Mouse (Mus musculus): ENCODE data around the gene Xaf1.

Gene Xaf1

GRCm38 (mm10) chr11:72301334-72301733, at the start of gene Xaf1:
Gene Xaf1 (plus strand): TSS chr11:72301629.
- DNase-seq (ENCODE audit: low spot score) = no peak

GRCm38 (mm10) chr11:72255629-72256028, 45.8 kb upstream of the Xaf1 start:
- no peak for DNase-seq (ENCODE audit: low spot score)

- no peak for DNase-seq (ENCODE audit: low spot score)
Measured at GRCm38 (mm10) chr11:72256441-72256840, 45.0 kb upstream of the Xaf1 start.

DNA sequence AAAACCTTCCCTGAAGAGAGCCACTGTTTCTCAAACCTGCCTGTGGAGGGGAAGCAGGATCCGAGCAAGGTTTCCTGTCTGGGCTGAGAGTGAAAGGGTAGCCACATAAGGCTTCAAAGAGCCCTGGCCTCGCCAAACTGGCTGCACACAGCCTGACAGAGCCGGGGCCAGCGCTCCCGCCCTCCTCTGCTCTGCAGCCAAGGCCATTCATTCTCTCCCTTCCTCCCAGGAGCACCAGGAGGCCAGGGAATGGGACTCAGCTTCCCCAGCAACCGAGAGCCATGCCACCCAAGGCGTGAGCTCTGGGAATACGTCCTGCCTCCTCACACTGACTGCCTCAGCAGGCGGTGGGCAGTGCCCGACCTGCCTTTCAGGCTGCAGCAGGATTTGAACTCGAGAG, 35.9 kb upstream of the Xaf1 start:
- DNase-seq (ENCODE audit: low spot score) = no peak

DNA sequence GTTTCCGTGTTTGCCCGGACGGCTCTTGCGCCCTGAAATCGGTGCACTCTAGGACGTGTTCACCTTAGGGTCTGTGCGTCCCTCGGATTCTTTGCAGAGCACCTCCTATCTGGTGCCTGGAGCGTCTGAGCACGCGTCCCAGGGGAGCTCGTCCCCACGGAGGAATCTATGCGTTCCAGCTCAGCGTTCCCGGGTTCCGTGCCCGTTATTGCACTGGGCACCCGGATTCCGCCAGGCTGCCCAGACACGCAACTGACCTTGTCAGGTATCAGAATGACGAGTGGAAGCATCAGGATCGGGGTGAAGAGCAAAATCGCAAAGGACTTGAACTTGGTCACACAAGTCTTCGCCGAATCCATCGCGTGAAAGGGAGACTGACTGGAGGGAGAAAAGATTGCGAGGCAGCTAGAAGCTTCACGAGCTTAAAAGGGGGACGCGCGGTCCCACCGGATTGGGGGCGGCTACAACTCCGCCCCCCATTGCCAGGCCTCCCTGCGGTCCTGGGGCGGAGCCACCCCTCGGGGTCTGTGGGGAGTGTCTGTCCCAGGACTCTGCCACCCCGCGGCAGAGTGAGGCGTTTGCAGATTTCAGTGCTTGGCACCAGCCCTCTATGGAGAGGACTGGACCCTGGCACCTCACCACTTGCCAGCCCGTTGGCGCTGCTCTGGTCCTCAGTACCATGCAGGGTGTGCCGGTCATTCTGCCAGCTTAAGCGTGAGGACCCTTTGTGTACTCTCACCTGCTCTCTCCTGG, 35.0 kb upstream of the Xaf1 start:
- DNase-seq (ENCODE audit: low spot score) = no peak

DNA sequence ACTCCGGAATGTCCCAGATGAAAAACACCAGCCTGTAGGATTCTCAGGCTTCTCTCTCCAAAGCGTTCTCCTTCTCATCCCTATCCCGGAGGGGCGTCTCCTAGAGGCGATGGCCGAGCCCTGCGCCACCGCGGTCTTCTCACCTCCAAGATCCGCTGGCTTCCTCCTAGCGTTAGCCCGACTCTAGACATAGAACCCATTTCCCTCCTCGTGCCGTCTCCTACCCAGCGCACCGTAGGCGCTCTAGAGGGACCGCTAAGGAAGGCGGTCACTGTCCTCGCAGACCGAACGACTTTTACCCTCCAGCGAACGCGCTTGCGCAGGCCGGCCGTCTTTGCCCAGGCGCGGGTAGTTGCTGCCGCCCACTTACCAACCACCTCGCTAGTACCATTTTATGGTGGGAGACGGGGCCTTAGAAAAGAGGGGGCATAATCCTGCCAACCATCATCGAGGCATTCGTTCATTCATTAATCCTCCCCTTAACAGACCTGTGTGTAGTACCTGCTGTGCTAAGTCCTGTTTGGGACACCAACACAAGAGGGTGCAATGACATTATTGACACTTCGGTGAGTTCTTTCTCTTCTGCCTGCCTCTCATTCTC, 34.4 kb upstream of the Xaf1 start, which contains the start of gene Slc13a5:
Gene Slc13a5 (minus strand): TSS at position 263 of the 601 bp plus-strand sequence.
- no peak for DNase-seq (ENCODE audit: low spot score)

GRCm38 (mm10) chr11:72271761-72272160, 29.7 kb upstream of the Xaf1 start:
- DNase-seq (ENCODE audit: low spot score) = no peak

DNA sequence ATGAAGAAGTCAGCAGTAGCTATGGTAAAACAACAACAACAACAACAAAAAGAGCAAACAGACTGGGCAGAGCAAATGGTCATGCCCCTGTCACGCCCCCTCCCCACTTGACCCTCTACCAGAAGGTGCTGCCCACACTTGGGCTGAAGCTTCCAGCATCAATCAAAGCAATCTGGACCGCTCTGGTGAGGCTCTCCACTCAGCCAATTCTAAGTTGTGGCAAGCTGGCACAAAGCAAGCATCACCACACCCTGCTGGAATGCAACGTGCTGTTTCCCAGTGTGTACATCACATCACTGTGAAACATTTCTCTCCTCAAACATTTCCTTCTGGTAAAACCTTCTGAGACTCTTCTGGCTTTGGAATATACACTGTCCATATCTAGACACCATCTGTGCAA, 28.1 kb upstream of the Xaf1 start:
- no peak for DNase-seq (ENCODE audit: low spot score)

GRCm38 (mm10) chr11:72281143-72281851, 20.1 kb upstream of the Xaf1 start:
- no peak for DNase-seq (ENCODE audit: low spot score)

- no peak for DNase-seq (ENCODE audit: low spot score)
Measured at GRCm38 (mm10) chr11:72281852-72282400, 19.5 kb upstream of the Xaf1 start.

- no peak for DNase-seq (ENCODE audit: low spot score)
Measured at GRCm38 (mm10) chr11:72283486-72284224, 17.8 kb upstream of the Xaf1 start.

DNA sequence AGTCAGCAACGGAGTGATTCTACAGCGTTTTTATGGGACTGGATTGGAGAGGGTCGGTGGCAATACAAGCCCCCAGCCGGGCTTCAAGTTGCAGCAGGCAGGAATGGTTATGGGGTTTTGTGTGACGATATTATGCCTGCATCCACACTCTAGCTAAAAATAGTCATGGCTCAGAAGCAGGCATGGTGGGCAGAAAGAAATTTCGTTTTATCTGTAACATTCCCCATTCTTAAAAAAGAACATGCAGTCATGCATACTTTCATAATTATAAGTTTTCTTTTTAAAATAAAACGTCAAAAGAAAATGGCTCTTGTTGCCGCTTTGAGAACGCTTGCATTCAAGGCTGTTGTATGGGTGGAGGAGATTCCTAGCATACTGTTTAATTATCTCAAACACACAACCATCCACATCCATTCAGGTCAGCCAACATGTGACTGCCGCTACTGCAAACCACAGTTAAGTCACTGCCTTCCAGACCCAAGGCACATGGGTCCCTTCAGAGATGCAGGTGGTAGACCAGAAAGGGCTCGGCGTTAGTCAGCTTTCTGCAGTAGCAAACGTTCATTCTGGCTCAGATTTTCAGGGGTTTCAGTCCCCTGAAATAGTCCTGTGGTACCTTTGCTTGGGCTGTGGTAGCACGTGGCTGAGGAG, 16.8 kb upstream of the Xaf1 start:
- no peak for DNase-seq (ENCODE audit: low spot score)

DNA sequence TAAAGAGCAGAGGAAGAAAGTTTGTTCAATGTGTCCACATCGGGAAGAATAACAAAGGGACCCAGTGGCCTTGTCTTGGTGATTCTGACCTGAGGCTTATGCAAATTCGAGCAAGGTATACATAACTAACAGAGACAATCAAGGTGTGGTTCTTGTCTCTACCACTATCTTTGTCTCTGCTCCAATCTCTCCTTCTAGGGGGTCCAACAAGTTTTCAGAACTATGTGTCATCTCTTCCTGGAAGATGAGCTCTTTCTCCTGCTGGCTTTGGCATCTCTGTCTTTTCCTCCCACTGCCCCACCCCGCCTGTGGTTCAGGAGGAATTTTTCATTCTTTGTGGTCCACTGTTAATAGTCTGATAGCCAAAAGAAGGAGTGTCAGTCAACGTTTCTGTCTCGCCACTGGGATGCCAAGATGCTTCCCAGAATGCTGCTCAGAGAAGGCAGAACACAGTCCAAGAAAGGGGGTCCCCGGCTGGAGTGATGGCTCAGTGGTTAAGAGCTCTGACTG, 15.4 kb upstream of the Xaf1 start:
- DNase-seq (ENCODE audit: low spot score) = no peak

DNA sequence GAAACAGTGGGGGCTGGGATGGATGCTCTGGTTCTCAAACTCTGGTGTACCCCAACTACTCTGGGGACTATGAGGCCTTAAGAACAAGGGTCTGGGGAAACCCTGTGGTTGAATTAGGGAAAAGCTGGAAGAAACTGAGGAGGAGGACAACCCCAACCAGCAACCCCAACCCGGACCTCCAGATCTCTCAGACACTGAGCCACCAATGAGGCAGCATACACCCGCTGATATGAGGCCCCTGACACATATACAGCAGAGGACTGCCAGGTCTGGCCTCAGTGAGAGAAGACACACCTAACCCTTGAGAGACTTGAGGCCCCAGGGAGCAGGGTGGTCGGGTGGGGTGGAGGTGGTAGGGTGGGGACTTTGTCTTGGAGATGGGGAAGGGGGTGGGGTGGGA, 14.8 kb upstream of the Xaf1 start:
- DNase-seq (ENCODE audit: low spot score) = no peak

DNA sequence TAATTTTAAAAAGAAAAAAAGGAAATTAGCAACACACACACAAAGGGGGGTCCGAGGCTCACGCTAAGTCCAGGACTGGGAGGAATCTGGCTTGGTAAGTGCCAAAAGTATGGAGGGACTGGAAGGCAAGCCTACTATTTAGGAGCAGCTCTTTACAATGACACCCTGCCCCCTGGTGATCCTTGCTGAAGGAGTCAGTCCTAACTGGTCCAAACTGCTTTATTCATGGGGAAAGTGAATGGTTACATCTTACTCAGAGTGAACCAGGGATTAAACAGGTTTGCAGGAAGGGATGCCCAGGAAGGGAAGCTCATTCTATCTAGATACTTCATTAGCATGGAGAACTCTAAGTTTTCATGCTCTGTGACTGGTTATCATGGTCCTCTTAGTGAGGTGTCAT, 14.3 kb upstream of the Xaf1 start:
- no peak for DNase-seq (ENCODE audit: low spot score)

DNA sequence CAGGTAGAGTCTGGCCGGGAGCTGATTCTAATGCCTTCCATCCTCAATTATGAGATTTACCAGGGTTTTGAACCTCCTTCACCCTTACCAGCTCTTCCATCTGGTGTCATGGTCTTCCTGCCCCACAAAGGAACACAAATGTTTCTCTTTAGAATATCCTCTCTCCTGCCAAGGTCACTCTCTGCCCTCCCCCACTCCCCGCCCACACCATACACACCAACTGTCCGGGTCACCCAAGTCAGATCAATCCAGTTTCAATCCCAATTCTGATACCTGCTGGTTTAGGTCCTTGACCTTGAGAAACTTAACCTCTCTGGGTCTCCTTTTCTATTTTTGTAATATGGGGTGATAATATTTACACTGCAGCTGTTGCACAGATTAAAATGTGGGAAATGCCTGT, 13.9 kb upstream of the Xaf1 start:
- no peak for DNase-seq (ENCODE audit: low spot score)

DNA sequence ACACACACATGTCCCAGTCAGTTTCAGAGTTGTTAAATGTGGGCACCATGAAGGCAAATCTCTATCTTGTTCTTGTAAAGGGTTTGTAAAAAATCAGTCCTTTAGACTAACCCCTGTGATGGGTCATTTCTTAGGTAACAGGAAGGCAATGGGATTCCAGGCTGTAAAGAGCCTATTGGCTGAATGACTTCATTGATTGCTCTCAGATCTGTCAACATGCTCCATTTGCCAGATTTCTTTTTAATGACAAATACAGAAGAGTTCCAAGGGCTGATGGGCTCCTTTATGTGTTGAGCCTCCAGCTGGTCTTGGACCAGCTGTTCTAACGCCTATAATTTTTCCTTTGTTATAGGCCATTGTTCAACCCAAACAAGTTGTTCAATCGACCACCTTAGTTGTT, 8.3 kb upstream of the Xaf1 start:
- DNase-seq (ENCODE audit: low spot score) = no peak

GRCm38 (mm10) chr11:72302230-72302629, 801 bp downstream of the Xaf1 start:
- DNase-seq (ENCODE audit: low spot score) = peak; percentile 81

GRCm38 (mm10) chr11:72307461-72307860, 6.0 kb downstream of the Xaf1 start:
- no peak for DNase-seq (ENCODE audit: low spot score)

GRCm38 (mm10) chr11:72308982-72309381, 7.6 kb downstream of the Xaf1 start:
- no peak for DNase-seq (ENCODE audit: low spot score)

GRCm38 (mm10) chr11:72310491-72310890, 9.1 kb downstream of the Xaf1 start:
- DNase-seq (ENCODE audit: low spot score) = no peak

All from layer of hippocampus, adult 9-10 months (tissue).